Mouse (Mus musculus): ENCODE measurements around the gene Poc5.

- TF ChIP-seq CTCF (IDR thresholded peaks at IDR 0.05; ENCODE audit: insufficient read depth, low read depth, low read length) (no peak), POLR2A (IDR thresholded peaks at IDR 0.05; ENCODE audit: insufficient read depth, low read depth, low read length) (no peak)
Measured at GRCm38 (mm10) chr13:96433648-96434190, 45.6 kb downstream of the Poc5 start.

All from olfactory bulb, adult 2 months (tissue).